10 mouse cellular contexts compared by ENCODE assay signal in the genomic region with DNA sequence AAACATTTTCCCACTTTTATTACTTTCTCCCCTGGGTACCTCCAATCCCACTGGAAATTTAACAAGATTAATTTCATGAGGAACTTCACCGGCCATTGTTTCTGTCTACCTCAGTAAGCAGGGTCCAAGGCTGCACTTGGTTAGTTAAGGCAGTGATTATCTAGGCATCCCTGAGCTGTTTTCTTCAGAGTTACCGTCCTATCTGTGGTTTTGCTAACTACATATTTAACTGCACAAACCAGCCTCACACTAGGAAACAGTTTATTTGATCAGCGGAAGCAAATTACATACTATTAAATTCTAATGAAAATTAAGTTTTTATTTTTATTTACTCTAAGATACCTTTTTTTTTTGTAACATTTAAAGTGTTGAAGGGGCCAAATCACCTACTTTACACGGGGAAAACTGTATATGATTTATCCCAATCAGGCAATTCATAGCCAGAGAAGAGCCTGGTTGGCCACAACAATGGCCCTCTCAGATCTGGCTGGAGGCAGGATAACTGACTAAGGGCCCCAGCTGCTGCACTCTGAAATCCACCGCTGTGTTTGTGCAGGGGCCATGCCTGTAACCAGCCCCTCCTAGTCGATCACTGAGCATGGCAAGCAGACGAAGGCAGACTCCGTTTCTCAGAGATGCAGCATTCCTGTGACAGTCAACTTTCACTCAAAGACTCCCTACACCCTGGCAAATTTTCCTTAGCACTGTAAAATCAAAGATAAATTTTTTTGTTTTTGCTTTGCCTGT. TPM values are rescaled to one million over a fixed set of nuclear protein-coding genes. Genes with fewer than 3 reads are reported as not detected.
DNase-seq lines count a peak whose midpoint lies in the region; ATAC-seq and TF ChIP-seq lines count a peak whose summit lies in the region.
"Had no signal": no experiment of that assay in that cellular context is flagged by ENCODE, and none has a peak within 500 bp of the region (broad histone marks: within the 10 kb centered on the region; RNA-seq: fewer than 3 reads in every experiment).

No protein-coding gene starts in this region.

- no peak for DNase-seq in heart, postnatal 10 days
- DNase-seq in neural tube, embryonic 11.5 days (ENCODE audit: low spot score), result peak; percentile 53
- DNase-seq in neural tube, embryonic 10.5 days (ENCODE audit: extremely low spot score, low spot score), result no peak
- peak; percentile 49 for DNase-seq in hindbrain, postnatal 0 days (ENCODE audit: low spot score)
- no peak for DNase-seq in thymus, postnatal 36 days
- no peak for DNase-seq in urinary bladder, postnatal 4 days (ENCODE audit: low spot score in 2 of 2)
- no peak for DNase-seq in yolk sac, embryonic 10.5 days (ENCODE audit: low spot score)
- DNase-seq: adrenal gland, postnatal 14 days had no signal

- no peak for TF ChIP-seq CTCF in hindbrain, postnatal 0 days (IDR thresholded peaks at IDR 0.05; ENCODE audit: low read depth)

- H3K36me3 ChIP-seq in heart, embryonic 13.5 days, result 0 out of 2 replicates have a peak, but pooled peaks cover 3% of the 10 kb centered on the region
- H3K36me3 ChIP-seq in neural tube, embryonic 11.5 days (ENCODE audit: control insufficient read depth, insufficient read depth, low read length), result no peaks in the 10 kb centered on the region
- no peaks in the 10 kb centered on the region for H3K36me3 ChIP-seq in hindbrain, postnatal 0 days (ENCODE audit: insufficient read depth, low read length)
- H3K36me3 ChIP-seq: heart, embryonic 15.5 days had no signal

- peak overlapping the region; percentile 20; the same call in 1 of the 2 replicates for H3K9ac ChIP-seq in heart, embryonic 13.5 days
- no peak overlapping the region for H3K9ac ChIP-seq in neural tube, embryonic 11.5 days (ENCODE audit: low read length)
- no peak overlapping the region for H3K9ac ChIP-seq in hindbrain, postnatal 0 days (replicated peaks; ENCODE audit: low read length)
- H3K9ac ChIP-seq: heart, embryonic 15.5 days had no signal

- 0 out of 2 replicates have a peak overlapping the region, but pooled peaks have one; percentile 8 for H3K27ac ChIP-seq in heart, embryonic 13.5 days (replicated peaks)
- H3K27ac ChIP-seq in neural tube, embryonic 11.5 days (ENCODE audit: low read depth, low read length), result no peak overlapping the region
- H3K27ac ChIP-seq in hindbrain, postnatal 0 days, result no peak overlapping the region
- H3K27ac ChIP-seq: heart, embryonic 15.5 days had no signal

- H3K4me2 ChIP-seq in heart, embryonic 13.5 days, result no peak overlapping the region
- no peak overlapping the region for H3K4me2 ChIP-seq in neural tube, embryonic 11.5 days (ENCODE audit: low read depth)
- 0 out of 2 replicates have a peak overlapping the region, but pooled peaks have one; percentile 7 for H3K4me2 ChIP-seq in hindbrain, postnatal 0 days (ENCODE audit: low read depth, low read length)
- H3K4me2 ChIP-seq: heart, embryonic 15.5 days had no signal

- intact Hi-C loops in heart, postnatal 10 days (cut with DNase I), result no loop called here

- H3K4me1 ChIP-seq in heart, embryonic 13.5 days, result peaks cover 24% of the 10 kb centered on the region
- 0 out of 2 replicates have a peak, but pooled peaks cover 4% of the 10 kb centered on the region for H3K4me1 ChIP-seq in neural tube, embryonic 11.5 days (ENCODE audit: control insufficient read depth, insufficient read depth, low read length)
- H3K4me1 ChIP-seq in hindbrain, postnatal 0 days (ENCODE audit: insufficient read depth, low read length), result no peaks in the 10 kb centered on the region

- no peaks in the 10 kb centered on the region for H3K27me3 ChIP-seq in heart, embryonic 13.5 days (replicated peaks)
- no peaks in the 10 kb centered on the region for H3K27me3 ChIP-seq in neural tube, embryonic 11.5 days (ENCODE audit: control insufficient read depth, insufficient read depth, low read length)
- no peaks in the 10 kb centered on the region for H3K27me3 ChIP-seq in hindbrain, postnatal 0 days (ENCODE audit: insufficient read depth, low read length)
- H3K27me3 ChIP-seq: heart, embryonic 15.5 days had no signal

- H3K4me3 ChIP-seq in heart, embryonic 13.5 days, result no peak overlapping the region
- no peak overlapping the region for H3K4me3 ChIP-seq in neural tube, embryonic 11.5 days (ENCODE audit: low read depth, low read length)
- H3K4me3 ChIP-seq in hindbrain, postnatal 0 days (ENCODE audit: low read length), result no peak overlapping the region
- H3K4me3 ChIP-seq: heart, embryonic 15.5 days had no signal

- H3K9me3 ChIP-seq in heart, embryonic 13.5 days, result no peaks in the 10 kb centered on the region
- no peaks in the 10 kb centered on the region for H3K9me3 ChIP-seq in neural tube, embryonic 11.5 days (ENCODE audit: control insufficient read depth, low read length)
- no peaks in the 10 kb centered on the region for H3K9me3 ChIP-seq in hindbrain, postnatal 0 days (ENCODE audit: low read length)
- H3K9me3 ChIP-seq: heart, embryonic 15.5 days had no signal

- no peak for ATAC-seq in heart, embryonic 13.5 days (ENCODE audit: extremely low read depth, insufficient number of reproducible peaks, low FRiP score, low TSS enrichment)
- ATAC-seq in neural tube, embryonic 11.5 days (ENCODE audit: insufficient read depth, low FRiP score, low TSS enrichment), result no peak
- peak; percentile 71; the same call in 1 of the 2 replicates for ATAC-seq in hindbrain, postnatal 0 days

- 40% methylated on average over 8 of the region's 8 CpGs for WGBS in heart, embryonic 13.5 days
- 52% methylated on average over 8 of the region's 8 CpGs for WGBS in neural tube, embryonic 11.5 days
- 29% methylated on average over 8 of the region's 8 CpGs for WGBS in hindbrain, postnatal 0 days

RNA-seq across cellular contexts. Expression of a gene that starts 9.0 kb away (rescaled TPM):
- 2.2 TPM in 2 replicates for polyA plus RNA-seq in heart, embryonic 13.5 days (2015; fragmentation: Nextera tagmentation; extraction: Ambion mirVana)
- total RNA-seq in heart, postnatal 10 days (2021), result 10 to 100 TPM; 16.2 to 17.9 TPM
- polyA plus RNA-seq in neural tube, embryonic 11.5 days (2014; fragmentation: Nextera tagmentation; extraction: Ambion mirVana), result 10.0 and 10.1 TPM in 2 replicates
- 21.2 and 21.5 TPM in 2 replicates for total RNA-seq in hindbrain, postnatal 0 days (2014; rRNA removed)
- polyA plus RNA-seq in hindbrain, postnatal 0 days (2015; fragmentation: Nextera tagmentation; extraction: Ambion mirVana), result 6.5 and 6.8 TPM in 2 replicates

Comparison
In these comparisons a context has a peak if more than half of its experiments do, and no peak if none do; other contexts are left out.
1. DNase-seq: peak in neural tube, embryonic 11.5 days (single experiment) and hindbrain, postnatal 0 days (single experiment); none in heart, postnatal 10 days (0 of 2), neural tube, embryonic 10.5 days (single experiment), thymus, postnatal 36 days (0 of 2), urinary bladder, postnatal 4 days (0 of 2) and yolk sac, embryonic 10.5 days (single experiment).